Mouse (Mus musculus) T-cell, adult 2 months (primary cell): Measurements from ENCODE around the gene Hist1h4b.
"Not testable (repeated sequence)": the region's sequence is repeated elsewhere in the genome, so short reads cannot be mapped to it uniquely, and the experiment has no call there.

ENCODE experiments used
- DNase-seq: peaks from one replicate; pipeline ENCODE4 v3.0.0; 2022; ENCODE audit warnings: low spot score

The Hist1h4b gene

GRCm38 (mm10) chr13:23756790-23757189 lies at the start of gene Hist1h4b:
Hist1h4b (plus strand) TSS chr13:23757013.
- peak; percentile 80 for DNase-seq

GRCm38 (mm10) chr13:23708041-23708440 lies 48.8 kb upstream of the Hist1h4b start:
- DNase-seq = no peak

GRCm38 (mm10) chr13:23708654-23709053 lies 48.2 kb upstream of the Hist1h4b start:
- DNase-seq = no peak

GRCm38 (mm10) chr13:23709714-23710373 lies 47.0 kb upstream of the Hist1h4b start:
- no peak for DNase-seq

GRCm38 (mm10) chr13:23710374-23711089 lies 46.3 kb upstream of the Hist1h4b start, which contains the start of gene Hfe:
Hfe (minus strand) TSS chr13:23710854.
- peak; percentile 74 for DNase-seq

GRCm38 (mm10) chr13:23716261-23717042 lies 40.4 kb upstream of the Hist1h4b start:
- no peak for DNase-seq

- no peak for DNase-seq
These were observed 39.6 kb upstream of the Hist1h4b start for GRCm38 (mm10) chr13:23717176-23717575.

GRCm38 (mm10) chr13:23717593-23718245 lies 39.1 kb upstream of the Hist1h4b start:
- not testable (repeated sequence) for DNase-seq

- no peak for DNase-seq
These were observed 32.6 kb upstream of the Hist1h4b start for GRCm38 (mm10) chr13:23724239-23724638.

- no peak for DNase-seq
These were observed 31.6 kb upstream of the Hist1h4b start for GRCm38 (mm10) chr13:23725213-23725612.

- no peak for DNase-seq
These were observed 28.2 kb upstream of the Hist1h4b start for GRCm38 (mm10) chr13:23728472-23729191.

- DNase-seq = no peak
These were observed 27.7 kb upstream of the Hist1h4b start for GRCm38 (mm10) chr13:23729192-23729525.

GRCm38 (mm10) chr13:23729706-23730105 lies 27.1 kb upstream of the Hist1h4b start:
- no peak for DNase-seq

GRCm38 (mm10) chr13:23730479-23730878 lies 26.3 kb upstream of the Hist1h4b start:
- DNase-seq = no peak

- peak; percentile 40 for DNase-seq
These were observed 24.5 kb upstream of the Hist1h4b start for GRCm38 (mm10) chr13:23732156-23732804.

GRCm38 (mm10) chr13:23737091-23737490 lies 19.7 kb upstream of the Hist1h4b start:
- no peak for DNase-seq

- DNase-seq = no peak
These were observed 18.8 kb upstream of the Hist1h4b start for GRCm38 (mm10) chr13:23738041-23738440.

- peak; percentile 92 for DNase-seq
These were observed 18.1 kb upstream of the Hist1h4b start, which contains the start of gene Hist1h1c for GRCm38 (mm10) chr13:23738677-23739068. Hist1h1c (plus strand) TSS chr13:23738808.

- peak; percentile 93 for DNase-seq
These were observed 17.5 kb upstream of the Hist1h4b start for GRCm38 (mm10) chr13:23739069-23739921.

- no peak for DNase-seq
These were observed 16.9 kb upstream of the Hist1h4b start for GRCm38 (mm10) chr13:23739922-23740252.
